Mouse (Mus musculus): Measurements from ENCODE around the gene Mrpl11. TPM values are rescaled to one million over a fixed set of nuclear protein-coding genes. Genes with fewer than 3 reads are reported as not detected.

Mrpl11 gene
- polyA plus RNA-seq, 1 experiment from 2014 or later: 143 TPM

DNA sequence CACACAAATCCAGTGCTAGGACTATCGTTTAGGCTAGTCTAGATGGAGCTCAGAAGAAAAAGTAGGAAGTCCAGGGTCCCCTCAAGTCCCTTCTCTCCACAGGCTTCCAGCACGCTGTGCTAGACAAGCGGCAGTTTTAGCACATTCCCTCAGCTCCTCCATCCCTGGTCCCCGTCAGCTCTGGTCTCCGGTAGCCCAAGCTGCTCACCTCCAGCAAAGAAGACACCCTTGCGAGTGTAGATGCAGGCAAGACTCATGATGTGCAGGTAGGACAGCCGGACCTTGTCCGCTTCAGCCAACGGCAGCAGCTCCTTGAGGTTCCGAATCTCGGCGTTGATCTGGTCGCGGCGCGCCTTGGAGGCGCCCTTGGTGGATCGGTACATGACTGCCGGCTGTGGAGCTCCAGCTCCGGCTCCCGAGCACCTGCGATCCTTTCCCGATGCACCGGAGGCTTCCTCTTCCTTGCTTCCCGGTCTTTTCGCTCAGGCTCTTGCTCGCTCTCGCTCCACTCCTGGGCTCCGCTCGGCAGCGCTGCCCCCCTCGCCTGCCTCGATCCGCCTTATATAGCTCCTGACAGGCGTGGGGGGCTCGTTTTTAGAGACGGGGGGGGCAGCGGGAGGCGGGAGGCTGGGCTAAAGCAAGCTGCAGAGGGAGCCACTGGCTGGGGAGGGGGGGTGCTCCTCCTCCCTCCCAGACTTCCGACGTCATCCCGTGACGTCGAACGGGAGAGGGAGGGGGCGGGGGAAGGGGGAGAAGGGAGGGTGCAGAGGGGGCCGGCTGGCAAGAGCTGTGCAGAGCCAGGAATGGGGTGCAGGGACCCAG lies 27.7 kb downstream of the Mrpl11 start:
- 20% methylated on average over 44 of the region's 47 CpGs for WGBS
- Histone ChIP-seq H3K4me2 (ENCODE audit: low read depth) (peak overlapping the region; percentile 33), H3K4me3 (ENCODE audit: low read depth, low read length) (peak overlapping the region; percentile 26), H3K4me1 (ENCODE audit: control insufficient read depth, insufficient read depth, low read length) (no peaks in the 10 kb centered on the region), H3K9me3 (ENCODE audit: control insufficient read depth, low read length) (no peaks in the 10 kb centered on the region), H3K27me3 (ENCODE audit: control insufficient read depth, insufficient read depth, low read length) (peaks cover 61% of the 10 kb centered on the region), H3K36me3 (ENCODE audit: control insufficient read depth, insufficient read depth, low read length) (no peaks in the 10 kb centered on the region), H3K27ac (ENCODE audit: low read depth, low read length) (no peak overlapping the region), H3K9ac (ENCODE audit: low read length) (no peak overlapping the region)
- ATAC-seq (ENCODE audit: insufficient read depth, low FRiP score, low TSS enrichment): no peak
- peak; percentile 32 for DNase-seq (ENCODE audit: low spot score)

DNA sequence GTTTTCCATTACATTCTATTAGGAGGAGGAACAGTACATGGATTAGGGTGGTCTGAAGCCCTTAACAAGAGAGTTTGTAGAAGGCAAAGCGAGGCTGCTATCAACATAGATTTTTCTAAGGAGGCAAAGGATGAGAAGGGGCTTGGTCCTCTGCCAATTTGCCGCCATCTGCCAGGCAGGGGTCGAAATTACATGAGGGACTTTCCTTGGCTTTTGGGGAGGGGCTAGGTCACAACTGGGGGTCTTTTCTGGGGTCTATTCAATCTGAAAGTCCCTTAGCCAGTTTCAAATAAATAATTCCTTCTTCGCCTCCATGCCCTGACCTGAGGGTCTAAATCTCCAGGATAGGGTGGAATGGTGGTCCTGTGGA lies 28.3 kb downstream of the Mrpl11 start, which contains the start of gene Npas4:
Gene Npas4 (minus strand): TSS at position 61 of the 370 bp plus-strand sequence.
- no peak for DNase-seq (ENCODE audit: low spot score)
- ATAC-seq (ENCODE audit: insufficient read depth, low FRiP score, low TSS enrichment): no peak
- H3K27ac ChIP-seq (ENCODE audit: low read depth, low read length): no peak within 1 kb of the TSS
- H3K9me3 ChIP-seq (ENCODE audit: control insufficient read depth, low read length): no peaks in the 10 kb centered on the region
- whole genome bisulfite sequencing: 17% methylated on average over 4 of the region's 4 CpGs
- no peaks in the 10 kb centered on the region for H3K36me3 ChIP-seq (ENCODE audit: control insufficient read depth, insufficient read depth, low read length)
- peak within 1 kb of the TSS; percentile 33 for H3K4me2 ChIP-seq (ENCODE audit: low read depth)
- peak within 1 kb of the TSS; percentile 26 for H3K4me3 ChIP-seq (ENCODE audit: low read depth, low read length)
- peaks cover 58% of the 10 kb centered on the region for H3K27me3 ChIP-seq (ENCODE audit: control insufficient read depth, insufficient read depth, low read length)
- H3K9ac ChIP-seq (ENCODE audit: low read length): no peak within 1 kb of the TSS
- H3K4me1 ChIP-seq (ENCODE audit: control insufficient read depth, insufficient read depth, low read length): no peaks in the 10 kb centered on the region

- peaks cover 55% of the 10 kb centered on the region for H3K27me3 ChIP-seq (ENCODE audit: control insufficient read depth, insufficient read depth, low read length)
- peak overlapping the region; percentile 26; the same call in 1 of the 2 replicates for H3K4me2 ChIP-seq (ENCODE audit: low read depth)
Measured at GRCm38 (mm10) chr19:4990716-4991115, 28.8 kb downstream of the Mrpl11 start.

GRCm38 (mm10) chr19:4992371-4992770 lies 30.4 kb downstream of the Mrpl11 start:
- Histone ChIP-seq H3K4me1 (ENCODE audit: control insufficient read depth, insufficient read depth, low read length) (no peaks in the 10 kb centered on the region), H3K27ac (ENCODE audit: low read depth, low read length) (no peak overlapping the region), H3K27me3 (ENCODE audit: control insufficient read depth, insufficient read depth, low read length) (peaks cover 47% of the 10 kb centered on the region), H3K36me3 (ENCODE audit: control insufficient read depth, insufficient read depth, low read length) (no peaks in the 10 kb centered on the region), H3K9ac (ENCODE audit: low read length) (no peak overlapping the region), H3K4me2 (ENCODE audit: low read depth) (no peak overlapping the region), H3K4me3 (ENCODE audit: low read depth, low read length) (no peak overlapping the region), H3K9me3 (ENCODE audit: control insufficient read depth, low read length) (no peaks in the 10 kb centered on the region)
- DNase-seq (ENCODE audit: low spot score): no peak
- ATAC-seq (ENCODE audit: insufficient read depth, low FRiP score, low TSS enrichment): no peak
- WGBS: 17% methylated on average over 8 of the region's 8 CpGs

More at GRCm38 (mm10) chr19:4990716-4991115, 28.8 kb downstream of the Mrpl11 start:
- Histone ChIP-seq H3K4me1 (ENCODE audit: control insufficient read depth, insufficient read depth, low read length) (no peaks in the 10 kb centered on the region), H3K9ac (ENCODE audit: low read length) (no peak overlapping the region), H3K9me3 (ENCODE audit: control insufficient read depth, low read length) (no peaks in the 10 kb centered on the region), H3K27ac (ENCODE audit: low read depth, low read length) (no peak overlapping the region), H3K4me3 (ENCODE audit: low read depth, low read length) (no peak overlapping the region), H3K36me3 (ENCODE audit: control insufficient read depth, insufficient read depth, low read length) (no peaks in the 10 kb centered on the region)
- DNase-seq (ENCODE audit: low spot score) (no peak), ATAC-seq (ENCODE audit: insufficient read depth, low FRiP score, low TSS enrichment) (no peak)
- 1% methylated on average over 21 of the region's 22 CpGs for WGBS

- H3K9me3 ChIP-seq (ENCODE audit: control insufficient read depth, low read length): no peaks in the 10 kb centered on the region
- H3K27me3 ChIP-seq (ENCODE audit: control insufficient read depth, insufficient read depth, low read length): peaks cover 47% of the 10 kb centered on the region
- WGBS: 14% methylated on average over 9 of the region's 9 CpGs
- H3K4me1 ChIP-seq (ENCODE audit: control insufficient read depth, insufficient read depth, low read length): no peaks in the 10 kb centered on the region
- H3K27ac ChIP-seq (ENCODE audit: low read depth, low read length): no peak overlapping the region
- no peak overlapping the region for H3K9ac ChIP-seq (ENCODE audit: low read length)
- ATAC-seq (ENCODE audit: insufficient read depth, low FRiP score, low TSS enrichment): no peak
- no peak overlapping the region for H3K4me2 ChIP-seq (ENCODE audit: low read depth)
- no peaks in the 10 kb centered on the region for H3K36me3 ChIP-seq (ENCODE audit: control insufficient read depth, insufficient read depth, low read length)
- H3K4me3 ChIP-seq (ENCODE audit: low read depth, low read length): no peak overlapping the region
- no peak for DNase-seq (ENCODE audit: low spot score)
Measured at GRCm38 (mm10) chr19:4992904-4993303, 31.0 kb downstream of the Mrpl11 start.

- no peak for ATAC-seq (ENCODE audit: insufficient read depth, low FRiP score, low TSS enrichment)
- H3K4me1 ChIP-seq (ENCODE audit: control insufficient read depth, insufficient read depth, low read length): no peaks in the 10 kb centered on the region
- H3K27ac ChIP-seq (ENCODE audit: low read depth, low read length): no peak overlapping the region
- WGBS: 66% methylated on average over 5 of the region's 5 CpGs
- no peak overlapping the region for H3K4me2 ChIP-seq (ENCODE audit: low read depth)
- no peak overlapping the region for H3K9ac ChIP-seq (ENCODE audit: low read length)
- H3K9me3 ChIP-seq (ENCODE audit: control insufficient read depth, low read length): no peaks in the 10 kb centered on the region
- no peak overlapping the region for H3K4me3 ChIP-seq (ENCODE audit: low read depth, low read length)
- H3K36me3 ChIP-seq (ENCODE audit: control insufficient read depth, insufficient read depth, low read length): no peaks in the 10 kb centered on the region
- peaks cover 42% of the 10 kb centered on the region for H3K27me3 ChIP-seq (ENCODE audit: control insufficient read depth, insufficient read depth, low read length)
- no peak for DNase-seq (ENCODE audit: low spot score)
Measured at GRCm38 (mm10) chr19:4994043-4994442, 32.1 kb downstream of the Mrpl11 start.

DNA sequence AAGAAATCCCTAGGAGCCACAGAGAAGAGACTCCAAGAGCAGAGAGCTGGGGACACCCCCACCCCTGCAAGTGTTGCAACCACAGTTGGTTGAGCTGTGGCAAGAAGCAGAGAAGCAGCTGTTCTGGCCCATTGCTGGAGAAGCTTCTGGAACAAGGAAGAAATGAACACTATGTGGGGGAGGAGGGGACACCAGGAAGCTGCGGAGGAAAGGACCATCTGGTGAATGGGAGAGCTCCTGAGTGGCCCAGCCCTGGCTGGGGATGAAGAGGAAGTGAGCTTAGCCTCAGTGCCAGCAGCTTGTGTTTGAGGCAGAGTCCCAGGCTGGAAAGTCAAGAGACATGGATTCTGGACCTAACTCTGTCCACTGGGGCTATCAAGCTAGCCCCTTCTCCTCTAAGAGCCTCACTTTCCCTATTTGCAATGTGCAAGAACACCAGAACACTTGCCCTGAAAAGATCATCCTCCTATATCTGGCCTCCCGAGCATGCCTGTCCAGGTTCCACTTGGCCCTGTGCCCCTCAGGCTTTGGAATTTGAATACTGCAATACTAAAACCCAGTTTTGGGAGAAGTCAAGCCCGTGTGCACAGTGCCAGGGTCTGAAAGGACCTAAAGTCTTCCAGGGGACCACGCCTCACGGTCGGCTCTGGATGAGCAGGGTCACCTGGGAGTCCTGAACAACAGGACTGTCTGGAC lies 37.6 kb downstream of the Mrpl11 start:
- 77% methylated on average over 6 of the region's 6 CpGs for WGBS
- Histone ChIP-seq H3K36me3 (ENCODE audit: control insufficient read depth, insufficient read depth, low read length) (no peaks in the 10 kb centered on the region), H3K9ac (ENCODE audit: low read length) (no peak overlapping the region), H3K4me3 (ENCODE audit: low read depth, low read length) (no peak overlapping the region), H3K9me3 (ENCODE audit: control insufficient read depth, low read length) (no peaks in the 10 kb centered on the region), H3K27ac (ENCODE audit: low read depth, low read length) (no peak overlapping the region), H3K4me1 (ENCODE audit: control insufficient read depth, insufficient read depth, low read length) (0 out of 2 replicates have a peak, but pooled peaks cover 5% of the 10 kb centered on the region), H3K4me2 (ENCODE audit: low read depth) (no peak overlapping the region), H3K27me3 (ENCODE audit: control insufficient read depth, insufficient read depth, low read length) (no peaks in the 10 kb centered on the region)
- ATAC-seq (ENCODE audit: insufficient read depth, low FRiP score, low TSS enrichment) (no peak), DNase-seq (ENCODE audit: low spot score) (no peak)

- peak; percentile 93 for ATAC-seq (ENCODE audit: insufficient read depth, low FRiP score, low TSS enrichment)
- Histone ChIP-seq H3K4me3 (ENCODE audit: low read depth, low read length) (peak overlapping the region; percentile 21), H3K27me3 (ENCODE audit: control insufficient read depth, insufficient read depth, low read length) (no peaks in the 10 kb centered on the region), H3K36me3 (ENCODE audit: control insufficient read depth, insufficient read depth, low read length) (no peaks in the 10 kb centered on the region), H3K9me3 (ENCODE audit: control insufficient read depth, low read length) (no peaks in the 10 kb centered on the region), H3K4me1 (ENCODE audit: control insufficient read depth, insufficient read depth, low read length) (0 out of 2 replicates have a peak, but pooled peaks cover 5% of the 10 kb centered on the region), H3K9ac (ENCODE audit: low read length) (peak overlapping the region; percentile 23; the same call in 1 of the 2 replicates), H3K27ac (ENCODE audit: low read depth, low read length) (peak overlapping the region; percentile 35; the same call in 1 of the 2 replicates), H3K4me2 (ENCODE audit: low read depth) (peak overlapping the region; percentile 43)
- under 1% methylated on average over 39 of the region's 39 CpGs for WGBS
- peak; percentile 92 for DNase-seq (ENCODE audit: low spot score)
Measured at GRCm38 (mm10) chr19:5001666-5002406, 39.9 kb downstream of the Mrpl11 start.
